Mouse (Mus musculus): ENCODE measurements at regions not wholly inside any gene's neighbourhood (a gene's known extent, or its start where the extent isn't known, plus 50 kb on each side); places are given as distances from the start of the nearest gene placed in this dataset.

DNA sequence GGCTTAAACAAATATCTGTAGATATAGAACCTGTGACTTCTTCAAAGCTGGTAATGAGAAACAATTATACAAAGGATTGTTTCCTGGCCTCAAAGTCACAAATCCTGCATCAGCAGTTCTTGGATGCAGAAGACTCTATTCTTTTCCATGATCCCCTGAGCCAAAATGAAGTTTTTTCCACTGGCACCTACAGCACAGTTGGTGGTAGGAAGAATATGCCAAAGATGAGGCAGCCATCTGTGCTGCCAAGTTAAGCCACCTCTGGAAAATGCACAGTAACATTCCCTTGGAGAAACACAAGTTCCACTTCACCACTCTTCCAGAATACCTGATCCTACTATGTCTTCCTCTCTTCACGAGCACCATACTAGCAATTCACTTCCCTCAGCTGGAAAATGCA, 510.2 kb upstream of the B3galt2 start:
- TF ChIP-seq CTCF (IDR thresholded peaks at IDR 0.05; ENCODE audit: borderline replicate concordance, control insufficient read depth, extremely low read depth, insufficient read depth, low read length, poor library complexity) (no peak), POLR2A (IDR thresholded peaks at IDR 0.05; ENCODE audit: control insufficient read depth, extremely low read depth, insufficient read depth, low read length, poor library complexity) (no peak)
